Mouse (Mus musculus) stomach, postnatal 0 days (tissue): ENCODE data around the gene Vamp3. TPM values are rescaled to one million over a fixed set of nuclear protein-coding genes. Genes with fewer than 3 reads are reported as not detected.

Experiments used
- ATAC-seq: fragments of 200-750 bp; cut with Nextera tagmentation; 2 replicates; pipeline ENCODE4 v1.8.0; 2017; ENCODE audit not compliant: low FRiP score, low TSS enrichment
- DNase-seq: peaks from one replicate; pipeline ENCODE4 v3.0.0-alpha.2; 2016; ENCODE audit warnings: low spot score
- H3K27ac ChIP-seq: fragments of 300-500 bp; sonication (generic); replicated peaks from 2 replicates; pipeline ENCODE4 v1.5.1; 2014; ENCODE audit warnings: mild to moderate bottlenecking, control low read depth
- H3K27me3 ChIP-seq: fragments of 300-500 bp; sonication (generic); 2 replicates; pipeline ENCODE4 v1.6.1; 2014; ENCODE audit warnings: low read length; ENCODE audit not compliant: control insufficient read depth, insufficient read depth
- H3K36me3 ChIP-seq: fragments of 300-500 bp; sonication (generic); 2 replicates; pipeline ENCODE4 v1.6.1; 2014; ENCODE audit warnings: low read length, mixed read lengths; ENCODE audit not compliant: control insufficient read depth, insufficient read depth
- H3K4me1 ChIP-seq: fragments of 300-500 bp; sonication (generic); replicated peaks from 2 replicates; pipeline ENCODE4 v1.6.1; 2014; ENCODE audit warnings: antibody characterized with exemption; ENCODE audit not compliant: control insufficient read depth, insufficient read depth
- H3K4me2 ChIP-seq: fragments of 300-500 bp; sonication (generic); replicated peaks from 2 replicates; pipeline ENCODE4 v1.6.1; 2014; ENCODE audit warnings: low read depth, mild to moderate bottlenecking, control low read depth, moderate library complexity
- H3K4me3 ChIP-seq: fragments of 300-500 bp; sonication (generic); 2 replicates; pipeline ENCODE4 v1.5.1; 2014; ENCODE audit warnings: low read depth, low read length, control low read depth
- H3K9ac ChIP-seq: fragments of 300-500 bp; sonication (generic); 2 replicates; pipeline ENCODE4 v1.6.1; 2014; ENCODE audit warnings: mild to moderate bottlenecking, low read length, control low read depth, mixed read lengths
- H3K9me3 ChIP-seq: fragments of 300-500 bp; sonication (generic); 2 replicates; pipeline ENCODE4 v1.6.1; 2016; ENCODE audit warnings: low read length; ENCODE audit not compliant: control insufficient read depth
- CTCF ChIP-seq: IDR thresholded peaks from 2 replicates; pipeline ENCODE4 v1.5.1; 2016; ENCODE audit warnings: antibody characterized with exemption, low read depth, mild to moderate bottlenecking, moderate library complexity
- EP300 ChIP-seq: optimal IDR thresholded peaks from 2 replicates; pipeline ENCODE3; 2016; ENCODE audit warnings: antibody characterized with exemption
- WGBS: fragments of 180-500 bp; shearing (Covaris S2); extraction: QIAGEN DNeasy Blood & Tissue Kit; methylation state at CpG from one replicate; pipeline ENCODE4 v1.1.7; 2014; 5-methylcytosine and 5-hydroxymethylcytosine counted together
- polyA plus RNA-seq: library from polyadenylated mRNA; unstranded; fragments of >200 nt; fragmentation: Nextera tagmentation; extraction: Ambion mirVana; gene quantifications from 2 replicates; pipeline ENCODE4 v1.2.1, GENCODE M21; 2015

Vamp3 gene
- polyA plus RNA-seq, 1 experiment from 2014 or later, result 105 TPM

DNA sequence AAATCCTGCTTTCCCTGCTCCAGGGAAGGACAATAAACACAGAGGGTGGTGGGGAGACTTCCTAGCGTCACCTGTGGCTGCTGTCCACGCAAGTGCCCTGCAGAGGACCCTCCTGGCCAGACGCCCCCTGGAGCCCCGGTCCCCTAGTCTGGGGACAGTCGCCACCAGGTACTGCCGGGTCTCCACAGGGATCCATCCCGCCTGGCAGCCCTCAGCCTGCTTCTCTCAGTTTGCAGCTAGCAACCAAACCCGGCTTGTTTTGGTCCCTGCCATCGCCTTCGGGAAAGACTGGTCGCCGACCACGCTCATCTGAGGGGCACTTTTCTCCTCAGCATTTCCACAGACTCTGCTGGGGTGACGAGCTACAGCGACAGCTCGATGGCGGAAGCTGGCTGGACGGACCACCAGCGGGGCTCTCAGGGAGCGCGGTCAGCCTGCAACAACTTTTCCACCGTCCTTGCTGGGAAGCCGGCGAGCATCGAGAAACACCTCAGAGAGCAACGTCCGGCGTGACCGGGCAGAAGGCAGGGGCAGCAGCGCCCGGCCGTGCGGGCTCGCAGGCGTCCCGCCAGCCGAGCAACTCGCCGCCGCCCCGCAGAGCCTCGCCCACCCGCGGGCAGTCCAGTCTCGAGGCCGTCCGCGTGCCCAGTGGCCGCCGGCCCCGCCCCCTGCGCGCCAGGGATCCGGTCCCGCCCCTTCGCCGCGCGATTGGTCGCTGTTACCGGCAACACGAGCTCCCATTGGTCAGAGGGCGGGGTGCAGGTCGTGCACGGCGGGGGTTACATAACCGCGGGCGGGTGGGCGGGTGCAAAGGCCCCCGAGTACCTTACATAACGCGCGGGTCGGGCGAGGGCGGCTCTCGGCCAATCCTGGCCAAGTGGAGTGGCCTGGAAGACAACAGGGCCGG lies 13.5 kb downstream of the Vamp3 start, which contains the start of gene Per3:
TSS of gene Per3 (minus strand) at position 629 of the 907 bp plus-strand sequence.
- Histone ChIP-seq H3K27ac (peak within 1 kb of the TSS; percentile 87), H3K4me1 (no peaks in the 10 kb centered on the region; the same call in 1 of the 2 replicates), H3K4me2 (peak within 1 kb of the TSS; percentile 97), H3K9me3 (no peaks in the 10 kb centered on the region), H3K36me3 (peaks cover 4% of the 10 kb centered on the region; the same call in 1 of the 2 replicates), H3K9ac (peak within 1 kb of the TSS; percentile 77), H3K27me3 (no peaks in the 10 kb centered on the region), H3K4me3 (peak within 1 kb of the TSS; percentile 59)
- ATAC-seq, result peak; percentile 98
- TF ChIP-seq EP300, result no peak
- 0 out of 2 replicates have a peak, but pooled peaks have one; percentile 5 for TF ChIP-seq CTCF
- under 1% methylated on average over 71 of the region's 79 CpGs for WGBS
- DNase-seq, result peak; percentile 98

DNA sequence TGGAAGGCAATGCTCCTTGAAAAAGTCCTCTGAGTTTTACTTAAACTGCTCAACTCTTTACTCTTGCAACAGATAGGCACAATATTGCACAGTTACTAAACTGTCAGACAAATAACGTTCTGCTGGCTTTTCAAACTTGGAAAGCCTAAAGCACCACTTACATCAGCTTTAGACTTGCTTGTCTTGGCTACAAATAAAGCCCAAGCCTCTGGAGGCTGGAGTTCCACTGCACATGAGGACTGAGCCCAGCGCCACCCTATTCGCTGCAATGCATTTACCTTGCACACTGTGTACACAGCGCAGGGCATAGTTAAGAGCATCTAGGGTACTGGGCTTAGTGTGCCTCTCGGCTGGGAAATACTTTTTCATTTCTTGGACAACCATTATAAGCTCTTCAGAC lies 14.5 kb downstream of the Vamp3 start:
- Histone ChIP-seq H3K9me3 (no peaks in the 10 kb centered on the region), H3K4me3 (peak overlapping the region; percentile 59), H3K36me3 (no peaks in the 10 kb centered on the region; the same call in 1 of the 2 replicates), H3K27ac (no peak overlapping the region), H3K4me1 (no peaks in the 10 kb centered on the region; the same call in 1 of the 2 replicates), H3K9ac (peak overlapping the region; percentile 77; the same call in 1 of the 2 replicates), H3K27me3 (no peaks in the 10 kb centered on the region), H3K4me2 (peak overlapping the region; percentile 97)
- ATAC-seq (peak; percentile 36; the same call in 1 of the 2 replicates), DNase-seq (peak; percentile 59)
- TF ChIP-seq CTCF (no peak), EP300 (no peak)
- 39% methylated on average over 5 of the region's 5 CpGs for WGBS

DNA sequence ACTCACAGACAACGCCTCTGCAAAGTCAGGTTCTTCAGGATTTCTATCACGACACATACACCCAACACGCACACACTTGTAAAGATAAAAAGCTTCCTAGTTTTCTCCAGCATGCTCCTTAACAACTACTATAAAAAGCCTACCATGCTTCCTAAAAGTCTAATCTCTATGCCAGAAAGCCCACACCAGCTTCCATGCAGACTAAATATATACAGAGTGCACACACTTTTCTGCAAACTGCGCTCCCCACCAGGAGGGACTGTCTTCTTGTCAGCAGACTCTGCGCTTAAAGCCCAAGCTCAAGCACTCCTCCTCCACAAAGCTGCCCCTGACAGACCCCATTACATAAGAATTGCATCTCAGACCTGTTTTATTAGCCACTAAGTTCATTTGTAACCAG lies 16.3 kb downstream of the Vamp3 start:
- H3K36me3 ChIP-seq, result no peaks in the 10 kb centered on the region; the same call in 1 of the 2 replicates
- DNase-seq (no peak), ATAC-seq (no peak)
- H3K27ac ChIP-seq, result no peak overlapping the region
- H3K9ac ChIP-seq, result no peak overlapping the region
- WGBS, result 74% methylated on average over 5 of the region's 5 CpGs
- no peak for TF ChIP-seq EP300
- no peak overlapping the region for H3K4me3 ChIP-seq
- H3K4me2 ChIP-seq, result no peak overlapping the region
- no peaks in the 10 kb centered on the region; the same call in 1 of the 2 replicates for H3K4me1 ChIP-seq
- no peaks in the 10 kb centered on the region for H3K27me3 ChIP-seq
- no peaks in the 10 kb centered on the region for H3K9me3 ChIP-seq

DNA sequence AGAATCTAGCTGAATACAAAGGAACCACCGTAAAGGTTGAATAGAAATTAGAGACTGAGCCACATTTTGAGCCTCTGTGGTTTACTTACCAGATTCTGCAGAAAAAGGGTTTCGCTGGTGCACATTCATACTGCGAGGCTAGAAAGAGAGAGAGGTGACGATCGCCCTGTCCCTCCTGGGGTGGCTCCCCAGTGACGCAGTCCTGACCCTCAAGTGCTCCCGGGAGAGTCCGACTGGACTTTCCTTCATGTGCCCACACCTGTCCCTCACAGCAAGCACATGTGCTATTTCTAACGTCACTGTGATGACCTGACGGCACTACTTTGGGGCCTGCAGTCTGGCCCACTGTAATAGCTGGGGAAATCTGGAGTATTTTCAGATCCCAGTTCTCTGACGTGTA lies 20.0 kb downstream of the Vamp3 start:
- no peak overlapping the region for H3K27ac ChIP-seq
- TF ChIP-seq CTCF, result no peak
- TF ChIP-seq EP300, result no peak
- no peaks in the 10 kb centered on the region for H3K9me3 ChIP-seq
- no peak overlapping the region for H3K4me3 ChIP-seq
- DNase-seq (no peak), ATAC-seq (no peak)
- 91% methylated on average over 11 of the region's 11 CpGs for WGBS
- H3K36me3 ChIP-seq, result no peaks in the 10 kb centered on the region; the same call in 1 of the 2 replicates
- no peak overlapping the region for H3K4me2 ChIP-seq
- no peaks in the 10 kb centered on the region for H3K4me1 ChIP-seq
- H3K27me3 ChIP-seq, result no peaks in the 10 kb centered on the region
- no peak overlapping the region for H3K9ac ChIP-seq

DNA sequence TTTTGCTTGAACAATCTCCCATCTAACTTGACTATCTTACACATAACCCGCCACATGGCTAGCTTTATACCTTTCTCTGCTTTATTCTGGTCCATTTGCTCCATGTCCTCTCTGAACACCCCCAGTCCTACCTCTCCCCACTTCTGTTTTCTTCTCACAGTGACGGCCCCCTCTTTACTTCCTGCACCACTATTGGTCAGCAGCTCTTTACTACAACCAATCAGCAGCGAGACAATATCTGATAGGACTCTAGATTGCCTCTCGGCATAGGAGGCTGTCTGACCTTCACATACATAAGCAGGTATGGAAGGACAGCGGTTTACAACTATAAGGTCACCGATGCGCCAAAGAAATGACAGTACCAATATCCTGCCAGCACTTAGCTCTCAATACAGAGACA lies 21.2 kb downstream of the Vamp3 start:
- Histone ChIP-seq H3K4me1 (no peaks in the 10 kb centered on the region), H3K4me3 (no peak overlapping the region), H3K27ac (no peak overlapping the region), H3K36me3 (no peaks in the 10 kb centered on the region; the same call in 1 of the 2 replicates), H3K9me3 (no peaks in the 10 kb centered on the region), H3K9ac (no peak overlapping the region), H3K4me2 (no peak overlapping the region), H3K27me3 (no peaks in the 10 kb centered on the region)
- TF ChIP-seq CTCF, result no peak
- TF ChIP-seq EP300, result no peak
- DNase-seq (no peak), ATAC-seq (no peak)
- WGBS, result 87% methylated on average over 7 of the region's 7 CpGs

DNA sequence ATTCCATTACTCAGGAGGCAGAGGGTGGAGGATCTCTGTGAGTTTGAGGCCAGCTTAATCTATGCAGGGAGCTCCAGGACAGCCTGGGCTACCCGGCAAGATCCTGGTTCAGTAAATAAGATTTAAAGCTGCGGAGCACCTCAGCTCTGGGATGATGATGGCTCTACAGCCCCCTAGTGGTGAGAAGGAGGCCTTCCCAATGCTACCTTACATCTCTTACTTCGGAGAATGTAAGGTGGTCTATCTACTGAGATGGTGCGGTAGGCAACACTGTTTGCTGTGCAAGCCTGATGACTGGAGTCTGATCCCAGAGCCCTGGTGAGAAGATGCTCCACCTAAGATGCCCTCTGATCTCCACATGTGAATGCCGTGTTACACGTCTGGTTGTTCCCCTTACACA lies 30.8 kb downstream of the Vamp3 start:
- Histone ChIP-seq H3K4me1 (no peaks in the 10 kb centered on the region), H3K9me3 (no peaks in the 10 kb centered on the region), H3K4me3 (no peak overlapping the region), H3K27ac (no peak overlapping the region), H3K36me3 (0 out of 2 replicates have a peak, but pooled peaks cover 6% of the 10 kb centered on the region), H3K9ac (no peak overlapping the region), H3K27me3 (no peaks in the 10 kb centered on the region), H3K4me2 (no peak overlapping the region)
- WGBS, result 46% methylated on average over 6 of the region's 6 CpGs
- ATAC-seq, result peak; percentile 56
- DNase-seq, result peak; percentile 29
- no peak for TF ChIP-seq EP300
- TF ChIP-seq CTCF, result peak; percentile 85
